Mouse (Mus musculus) layer of hippocampus, adult 2 months (tissue): ENCODE results near the gene Plekhm3. TPM values are rescaled to one million over a fixed set of nuclear protein-coding genes. Genes with fewer than 3 reads are reported as not detected.
"Not testable (repeated sequence)": the region's sequence is repeated elsewhere in the genome, so short reads cannot be mapped to it uniquely, and the experiment has no call there.

Source experiments
- DNase-seq, 2 experiments: peaks; one replicate each; pipeline ENCODE4 v3.0.0; 2022; ENCODE audit warnings: low spot score in 2 of 2
- H3K27ac ChIP-seq: fragments of 200-600 bp; 2 replicates; pipeline ENCODE4 v1.8.1; 2022
- H3K4me3 ChIP-seq: fragments of 200-600 bp; 2 replicates; pipeline ENCODE4 v1.8.1; 2022; ENCODE audit warnings: mild to moderate bottlenecking
- CTCF ChIP-seq: fragments of 200-600 bp; conservative IDR thresholded peaks from 2 replicates; pipeline ENCODE4 v1.8.1; 2022; ENCODE audit warnings: antibody characterized with exemption, mild to moderate bottlenecking, moderate library complexity
- long read RNA-seq, 2 experiments: library from polyadenylated mRNA; stranded (forward); transcript quantifications; one replicate each; pipeline ENCODE4 v2.0.0; 2021; ENCODE audit warnings: borderline mapping rate in 2 of 2
- total RNA-seq, 2 experiments: library from RNA; stranded (reverse); gene quantifications; 2 replicates each; pipeline ENCODE4 v1.2.3; 2021

The Plekhm3 gene
- 10 to 100 TPM; 35.6 to 36.0 TPM for total RNA-seq
- long read RNA-seq, experiment 1, full-length matches to known transcripts = 2 of 7 reads
- long read RNA-seq, experiment 1, partial matches to known transcripts = 1 of 7 reads
- long read RNA-seq, experiment 1, other reads (novel, unspliced or antisense) = 4 of 7 reads
- long read RNA-seq, experiment 2, full-length matches to known transcripts = 3 of 16 reads
- long read RNA-seq, experiment 2, partial matches to known transcripts = 0 of 16 reads
- long read RNA-seq, experiment 2, other reads (novel, unspliced or antisense) = 13 of 16 reads

DNA sequence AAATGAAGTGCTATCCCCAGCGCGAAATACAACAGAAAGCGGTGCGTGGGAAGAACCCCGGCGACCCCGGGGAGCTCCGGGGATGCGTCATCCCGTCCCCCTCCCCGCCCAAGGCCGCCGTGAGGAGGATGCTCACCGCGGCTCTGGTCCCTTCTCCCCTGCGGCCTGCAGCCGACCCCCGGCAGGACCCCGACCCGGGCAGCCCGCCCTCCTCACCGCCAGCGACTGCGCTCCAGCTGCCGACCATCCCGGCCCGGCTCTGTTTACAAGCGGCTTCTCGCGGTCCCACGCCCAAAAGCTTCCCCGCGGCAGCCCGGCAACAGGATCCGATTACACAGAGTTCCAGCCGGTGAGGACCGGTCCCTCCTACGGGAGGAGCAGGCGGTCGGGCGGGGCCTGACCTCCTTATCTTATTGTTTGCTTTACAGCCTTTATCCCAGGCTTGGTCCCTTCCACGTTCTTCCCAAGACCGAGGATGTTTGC is at the start of gene Plekhm3:
Gene Plekhm3 (minus strand): TSS at position 346 of the 483 bp plus-strand sequence.
- peak within 1 kb of the TSS; percentile 91 for H3K27ac ChIP-seq
- H3K4me3 ChIP-seq = peak within 1 kb of the TSS; percentile 95
- peak; percentile 85 to 86 for DNase-seq
- TF ChIP-seq CTCF = no peak

GRCm38 (mm10) chr1:65005575-65005974 is 49.0 kb upstream of the Plekhm3 start:
- TF ChIP-seq CTCF = no peak
- no peak for DNase-seq
- Histone ChIP-seq H3K4me3 (no peak overlapping the region), H3K27ac (no peak overlapping the region)

GRCm38 (mm10) chr1:65004526-65004925 is 47.9 kb upstream of the Plekhm3 start:
- Histone ChIP-seq H3K4me3 (no peak overlapping the region), H3K27ac (no peak overlapping the region)
- no peak for TF ChIP-seq CTCF
- DNase-seq = no peak

DNA sequence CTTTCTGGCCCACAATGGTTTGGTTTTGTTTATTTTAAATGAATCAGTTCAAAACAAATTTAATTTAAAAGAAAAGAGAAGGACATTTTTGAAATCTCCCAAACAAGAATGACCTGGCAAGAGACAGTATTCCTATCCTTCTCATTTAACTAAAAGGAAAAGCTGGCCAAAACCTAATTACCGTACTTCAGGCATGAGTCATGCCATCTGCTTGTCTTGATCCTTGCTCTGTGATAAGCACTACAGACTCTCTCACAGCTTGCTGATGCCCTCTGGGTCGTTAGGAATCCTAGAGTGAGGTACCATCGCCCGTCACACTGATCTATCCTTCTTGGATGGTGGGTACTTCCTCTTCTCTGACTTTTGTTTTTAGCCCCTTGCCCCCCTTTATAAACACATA is 36.6 kb upstream of the Plekhm3 start:
- no peak for TF ChIP-seq CTCF
- DNase-seq = no peak
- Histone ChIP-seq H3K4me3 (no peak overlapping the region), H3K27ac (no peak overlapping the region)

GRCm38 (mm10) chr1:64988176-64988575 is 31.6 kb upstream of the Plekhm3 start:
- H3K27ac ChIP-seq = no peak overlapping the region
- DNase-seq = no peak

GRCm38 (mm10) chr1:64986120-64986519 is 29.5 kb upstream of the Plekhm3 start:
- Histone ChIP-seq H3K27ac (no peak overlapping the region), H3K4me3 (no peak overlapping the region)
- DNase-seq = peak; percentile 67 to 68
- peak; percentile 82 for TF ChIP-seq CTCF

More at GRCm38 (mm10) chr1:64988176-64988575, 31.6 kb upstream of the Plekhm3 start:
- no peak for TF ChIP-seq CTCF
- H3K4me3 ChIP-seq = no peak overlapping the region

DNA sequence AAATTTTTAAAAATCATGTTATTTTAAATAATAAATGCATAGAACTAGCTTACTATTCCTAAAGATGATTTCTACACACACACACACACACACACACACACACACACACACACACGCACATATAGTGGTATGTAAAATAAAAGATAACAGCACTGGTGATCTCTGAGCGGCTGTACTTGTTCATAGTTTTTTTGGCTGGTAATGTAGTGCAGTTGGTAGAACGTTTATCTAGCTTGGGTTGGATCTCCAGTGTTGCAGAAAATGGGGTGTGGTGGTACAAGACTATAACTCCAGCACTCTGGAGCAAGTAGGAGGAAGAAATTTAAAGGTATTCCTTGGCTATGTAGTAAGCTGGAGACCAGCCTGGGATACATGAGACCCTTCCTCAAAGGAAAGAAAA is 26.6 kb upstream of the Plekhm3 start:
- no peak for DNase-seq
- Histone ChIP-seq H3K4me3 (no peak overlapping the region), H3K27ac (no peak overlapping the region)
- TF ChIP-seq CTCF = no peak

- no peak for TF ChIP-seq CTCF
- DNase-seq = peak; percentile 7 to 16
- Histone ChIP-seq H3K27ac (peak overlapping the region; percentile 83), H3K4me3 (no peak overlapping the region)
These were observed 21.7 kb upstream of the Plekhm3 start for GRCm38 (mm10) chr1:64978321-64978799.

- Histone ChIP-seq H3K4me3 (no peak overlapping the region), H3K27ac (no peak overlapping the region)
- no peak for TF ChIP-seq CTCF
- DNase-seq = peak in 1 of 2 experiments; percentile 13
These were observed 18.7 kb upstream of the Plekhm3 start for GRCm38 (mm10) chr1:64975346-64975745.

DNA sequence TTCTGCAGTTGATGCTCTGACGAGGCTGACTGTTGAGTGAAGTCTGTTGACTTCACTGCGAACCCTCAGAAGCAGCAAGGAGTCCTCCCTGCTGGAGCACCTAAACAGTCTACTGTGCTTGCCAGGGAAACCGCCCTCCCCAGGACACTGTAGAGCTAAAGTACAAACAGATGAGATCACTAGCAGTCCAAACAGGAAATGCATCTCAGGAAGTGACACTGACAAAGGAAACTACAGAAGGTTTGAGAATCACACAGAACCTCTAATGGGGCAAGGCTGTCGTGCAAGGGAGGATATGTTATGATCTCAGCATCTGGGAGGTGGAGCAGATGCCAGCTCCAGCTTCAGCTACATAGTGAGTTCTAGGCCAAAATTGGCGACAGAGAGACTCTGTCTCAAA is 14.1 kb upstream of the Plekhm3 start:
- Histone ChIP-seq H3K27ac (no peak overlapping the region), H3K4me3 (no peak overlapping the region)
- TF ChIP-seq CTCF = no peak
- no peak for DNase-seq

DNA sequence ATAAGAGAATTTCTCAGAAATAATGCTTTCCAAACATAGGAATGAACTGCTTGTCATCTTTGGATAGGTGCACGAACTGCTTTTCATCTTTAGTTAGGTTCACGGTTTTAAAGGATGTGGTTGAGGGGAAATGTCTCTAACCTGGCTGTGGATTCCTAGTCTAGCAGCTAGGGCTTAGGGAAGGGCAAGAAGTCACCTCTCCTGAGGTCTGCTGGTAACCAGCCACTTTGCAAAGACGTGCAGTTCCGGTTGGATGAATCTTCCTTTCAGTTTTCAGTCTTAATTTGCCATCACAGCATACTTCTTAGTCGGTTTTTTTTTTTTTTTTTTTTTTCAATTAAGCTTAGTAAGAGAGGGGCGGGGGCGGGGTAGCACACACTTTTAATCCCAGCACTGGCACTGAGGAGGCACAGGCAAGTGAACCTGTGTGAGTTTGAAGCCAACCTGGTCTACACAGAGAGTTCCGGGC is 431 bp upstream of the Plekhm3 start:
- no peak for DNase-seq
- H3K27ac ChIP-seq = peak overlapping the region; percentile 91
- TF ChIP-seq CTCF = no peak
- H3K4me3 ChIP-seq = peak overlapping the region; percentile 95

DNA sequence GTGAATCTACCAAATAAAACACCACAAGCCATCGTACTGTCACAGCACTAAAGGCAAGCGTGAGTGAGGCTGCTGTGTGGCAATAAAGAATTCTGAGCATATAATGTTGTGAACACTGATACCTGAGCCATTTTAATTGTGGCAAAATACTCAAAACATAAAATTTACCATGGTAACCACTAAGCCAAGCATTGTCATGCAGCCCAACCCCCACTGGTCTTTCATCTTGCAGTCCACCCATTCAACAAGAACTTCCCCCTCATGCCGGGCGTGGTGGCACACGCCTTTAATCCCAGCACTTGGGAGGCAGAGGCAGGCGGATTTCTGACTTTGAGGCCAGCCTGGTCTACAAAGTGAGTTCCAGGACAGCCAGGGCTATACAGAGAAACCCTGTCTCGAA is 1.8 kb downstream of the Plekhm3 start:
- H3K4me3 ChIP-seq, DNase-seq, H3K27ac ChIP-seq: not testable (repeated sequence)

GRCm38 (mm10) chr1:64950271-64950670 is 6.4 kb downstream of the Plekhm3 start:
- Histone ChIP-seq H3K4me3 (no peak overlapping the region), H3K27ac (no peak overlapping the region)
- no peak for TF ChIP-seq CTCF
- DNase-seq = no peak

DNA sequence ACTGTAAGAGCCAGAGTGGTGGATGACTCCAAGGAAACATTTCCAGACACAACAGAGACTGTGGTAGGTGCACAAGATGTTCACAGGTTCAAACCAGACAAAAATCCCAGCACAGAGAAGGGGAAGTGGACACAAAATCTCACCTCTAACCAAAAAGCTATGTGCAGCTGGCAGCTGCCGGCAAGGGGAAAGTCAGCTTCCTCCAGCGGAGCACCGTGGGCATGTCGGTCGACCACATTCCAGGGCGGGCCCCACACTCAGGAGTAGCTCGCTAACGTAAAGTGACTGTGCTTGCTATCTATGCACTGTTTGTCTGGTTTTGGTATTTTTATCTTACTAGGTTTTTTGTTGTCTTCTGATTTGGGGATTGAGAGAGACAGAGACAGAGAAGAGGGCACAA is 7.2 kb downstream of the Plekhm3 start:
- Histone ChIP-seq H3K4me3 (no peak overlapping the region), H3K27ac (no peak overlapping the region)
- no peak for DNase-seq
- no peak for TF ChIP-seq CTCF
